Mouse (Mus musculus) bone marrow macrophage, adult 2 months (primary cell): ENCODE data around the gene Crocc. TPM values are rescaled to one million over a fixed set of nuclear protein-coding genes. Genes with fewer than 3 reads are reported as not detected.
A peak's percentile ranks its signal among the peaks of the same experiment; 100 is the strongest.

Experiments used
- H3K27ac ChIP-seq: 2 replicates; pipeline ENCODE4 v1.5.1; 2012; ENCODE audit warnings: low read depth, low read length; ENCODE audit not compliant: insufficient read depth
- H3K4me1 ChIP-seq: 2 replicates; pipeline ENCODE4 v1.6.1; 2012; ENCODE audit warnings: low read length; ENCODE audit not compliant: control insufficient read depth, insufficient read depth
- H3K4me3 ChIP-seq: 2 replicates; pipeline ENCODE4 v1.5.1; 2012; ENCODE audit warnings: mild to moderate bottlenecking, low read length, moderate library complexity; ENCODE audit not compliant: insufficient read depth
- CTCF ChIP-seq: IDR thresholded peaks from 2 replicates; pipeline ENCODE4 v1.5.1; 2012; ENCODE audit warnings: low read depth, mild to moderate bottlenecking, low read length, moderate library complexity
- POLR2A ChIP-seq: IDR thresholded peaks from 2 replicates; pipeline ENCODE4 v1.6.1; 2012; ENCODE audit warnings: mild to moderate bottlenecking, low read depth, low read length, borderline replicate concordance
- polyA plus RNA-seq: library from polyadenylated mRNA; stranded (reverse); fragments of >200 nt; gene quantifications from 2 replicates; pipeline ENCODE4 v1.2.4, GENCODE M21; 2012; ENCODE audit not compliant: missing spikeins, insufficient read depth, insufficient read length

Gene Crocc
- polyA plus RNA-seq, 1 experiment, result 8.1 TPM

- no peaks in the 10 kb centered on the region for H3K4me1 ChIP-seq
- H3K27ac ChIP-seq, result no peak overlapping the region
- TF ChIP-seq POLR2A, result no peak
- TF ChIP-seq CTCF, result no peak
- no peak overlapping the region for H3K4me3 ChIP-seq
These were observed 10.9 kb downstream of the Crocc start for GRCm38 (mm10) chr4:141049476-141049835.

DNA sequence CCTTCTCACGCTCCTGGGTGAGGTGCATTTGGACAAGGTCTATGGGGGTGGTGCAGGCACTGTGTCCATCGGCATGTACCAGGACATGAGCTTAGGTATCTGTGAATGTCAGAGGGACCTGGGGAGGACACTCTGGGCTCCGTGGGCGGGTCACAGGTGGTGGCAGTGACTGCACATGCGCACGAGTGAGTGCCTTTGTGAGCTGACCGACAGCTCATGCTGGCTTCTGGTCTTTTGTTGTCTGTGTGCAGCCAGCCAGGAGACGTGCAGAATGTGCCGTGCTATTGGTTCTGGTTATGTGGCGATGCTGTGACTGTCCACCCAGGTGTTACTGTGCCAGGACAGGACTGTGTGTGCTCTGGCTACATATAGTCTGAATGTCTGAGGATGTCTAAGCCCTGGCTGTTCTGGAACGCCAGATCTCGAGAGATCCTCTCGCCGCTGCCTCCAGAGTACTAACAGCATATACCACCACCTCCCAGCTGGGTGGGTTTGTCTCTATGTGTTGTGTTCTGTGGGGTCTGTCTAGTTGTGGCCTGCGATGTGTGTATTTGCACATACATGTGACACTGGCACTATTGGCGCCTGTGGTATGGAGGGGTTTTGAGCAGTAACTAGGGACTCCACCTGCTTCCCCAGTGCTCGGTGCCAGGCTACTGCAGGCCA lies 11.4 kb downstream of the Crocc start:
- Histone ChIP-seq H3K4me3 (no peak overlapping the region), H3K27ac (no peak overlapping the region), H3K4me1 (no peaks in the 10 kb centered on the region)
- TF ChIP-seq CTCF (no peak), POLR2A (no peak)

DNA sequence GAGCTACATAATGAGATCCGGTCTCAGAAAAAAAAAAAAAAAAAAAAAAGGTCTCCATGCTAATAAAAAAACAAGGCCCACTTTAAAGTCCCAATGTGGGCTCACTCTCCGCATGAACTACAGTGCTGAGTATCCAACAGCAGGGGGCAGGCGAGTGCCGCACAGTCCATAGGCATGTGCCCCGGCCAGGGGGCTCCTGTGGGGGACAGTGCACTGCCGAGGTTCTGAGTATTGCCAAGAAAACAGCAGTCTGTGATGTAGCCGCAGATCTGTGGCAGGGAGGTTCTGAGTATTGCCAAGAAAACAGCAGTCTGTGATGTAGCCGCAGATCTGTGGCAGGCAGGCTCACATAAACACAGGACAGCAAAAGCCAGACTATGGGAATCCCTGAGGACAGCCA lies 15.5 kb downstream of the Crocc start:
- no peak overlapping the region for H3K4me3 ChIP-seq

DNA sequence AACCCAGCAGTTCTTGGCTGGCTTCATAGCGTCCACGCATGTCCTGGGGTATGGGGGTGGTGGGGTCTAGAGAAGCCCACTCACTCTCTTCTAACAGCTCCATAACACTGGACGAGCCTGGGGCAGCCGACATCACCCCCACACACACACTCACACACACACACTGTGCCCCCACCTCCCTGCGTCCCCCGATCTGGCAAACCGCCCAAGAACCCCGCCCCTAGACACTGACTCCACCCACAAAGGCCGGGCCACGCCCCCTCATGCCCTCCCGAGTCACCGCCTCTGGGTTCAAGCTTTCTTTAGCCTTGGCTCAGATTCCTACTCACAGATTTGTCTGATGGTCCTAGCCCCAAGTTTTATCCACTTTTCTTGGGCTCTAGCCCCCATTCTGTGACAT lies 19.2 kb downstream of the Crocc start:
- H3K4me3 ChIP-seq, result no peak overlapping the region
- no peak overlapping the region for H3K27ac ChIP-seq
- TF ChIP-seq CTCF, result no peak
- TF ChIP-seq POLR2A, result no peak
- no peaks in the 10 kb centered on the region for H3K4me1 ChIP-seq

More for the DNA sequence above, 15.5 kb downstream of the Crocc start:
- TF ChIP-seq POLR2A (no peak), CTCF (peak; percentile 73)
- H3K27ac ChIP-seq, result no peak overlapping the region
- H3K4me1 ChIP-seq, result no peaks in the 10 kb centered on the region

DNA sequence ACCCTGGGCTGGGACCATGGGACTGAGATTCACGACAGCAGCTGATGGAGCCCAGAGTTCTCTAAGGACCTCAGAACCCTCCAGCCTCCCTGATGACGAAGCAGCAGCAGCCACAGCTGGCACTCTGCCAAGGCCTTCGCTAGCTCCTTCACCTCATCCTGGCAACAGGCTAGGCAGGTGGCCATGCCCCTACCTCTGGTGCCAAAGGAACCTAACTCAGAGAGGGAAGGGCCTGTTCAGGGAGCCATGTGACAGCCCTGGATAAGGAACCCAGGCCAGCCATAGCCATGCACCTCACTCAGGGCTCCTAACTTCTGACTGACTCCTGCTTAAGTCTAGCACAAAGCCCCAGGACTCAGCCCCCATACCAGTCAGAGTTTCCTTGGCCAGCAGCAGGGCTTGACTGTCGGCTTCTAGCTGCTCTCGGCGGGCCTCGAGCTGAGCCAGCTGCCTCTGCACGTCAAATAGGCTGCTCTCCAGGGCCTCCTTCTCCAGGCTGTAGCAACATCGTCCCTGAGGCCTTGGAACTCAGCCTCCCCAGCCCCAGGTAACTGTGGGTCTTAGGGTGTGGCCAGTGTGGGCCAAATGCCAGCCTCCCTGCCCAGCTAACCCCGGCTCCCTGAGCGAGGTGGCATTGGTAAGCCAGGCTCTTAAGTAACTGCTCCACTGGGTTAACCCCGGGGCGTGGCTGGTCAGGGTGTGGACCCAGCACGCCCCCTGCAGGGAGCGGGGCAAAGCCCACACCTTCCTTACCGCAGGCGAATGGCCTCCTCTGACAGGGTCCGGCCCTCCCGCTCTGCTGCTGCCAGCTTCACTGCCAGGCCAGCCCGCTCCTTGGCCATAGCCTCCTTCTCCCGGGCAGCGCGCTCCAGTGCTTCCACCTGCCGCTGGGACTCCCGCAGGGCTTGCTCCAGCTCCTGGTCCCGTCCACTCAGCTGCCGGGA lies 26.5 kb downstream of the Crocc start:
- Histone ChIP-seq H3K4me3 (no peak overlapping the region), H3K4me1 (no peaks in the 10 kb centered on the region), H3K27ac (no peak overlapping the region)
- TF ChIP-seq POLR2A (no peak), CTCF (no peak)

- no peaks in the 10 kb centered on the region for H3K4me1 ChIP-seq
- H3K27ac ChIP-seq, result no peak overlapping the region
- H3K4me3 ChIP-seq, result no peak overlapping the region
- TF ChIP-seq CTCF (peak; percentile 61), POLR2A (no peak)
These were observed 28.6 kb downstream of the Crocc start for GRCm38 (mm10) chr4:141031733-141032132.

DNA sequence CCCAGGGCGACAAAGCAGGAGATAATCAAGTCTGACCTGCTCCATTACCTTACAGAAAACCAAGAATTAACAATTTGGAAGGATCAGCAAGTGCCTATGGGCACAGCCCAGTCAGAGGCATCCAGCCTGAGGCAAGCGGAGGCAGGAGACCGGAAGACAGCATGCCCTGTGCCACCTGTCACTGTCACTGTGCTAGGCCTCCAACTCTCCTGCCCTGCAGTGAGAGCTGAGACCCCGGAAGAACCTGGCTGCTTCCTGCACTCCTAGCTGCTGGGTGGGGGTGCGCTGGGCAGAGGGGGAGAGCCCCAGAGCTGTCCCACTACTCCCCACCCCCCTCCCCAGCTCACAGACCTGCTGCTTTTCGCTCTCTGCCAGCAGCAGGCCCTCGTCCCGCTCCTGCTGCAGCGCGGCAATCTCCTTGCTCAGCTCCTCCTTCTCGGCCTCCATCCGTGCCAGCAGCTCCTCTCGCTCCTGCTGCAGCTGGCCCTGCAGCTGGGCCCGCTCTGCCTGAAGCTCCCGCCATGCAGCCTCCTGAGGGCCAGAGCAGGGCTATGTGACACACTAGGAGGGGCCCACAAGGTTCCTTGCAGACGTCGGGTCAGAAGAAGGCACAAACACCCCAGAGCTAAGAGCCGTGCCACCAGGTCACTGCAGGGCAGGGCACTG lies 29.7 kb downstream of the Crocc start:
- Histone ChIP-seq H3K4me1 (no peaks in the 10 kb centered on the region), H3K4me3 (no peak overlapping the region), H3K27ac (no peak overlapping the region)
- TF ChIP-seq CTCF (no peak), POLR2A (no peak)

DNA sequence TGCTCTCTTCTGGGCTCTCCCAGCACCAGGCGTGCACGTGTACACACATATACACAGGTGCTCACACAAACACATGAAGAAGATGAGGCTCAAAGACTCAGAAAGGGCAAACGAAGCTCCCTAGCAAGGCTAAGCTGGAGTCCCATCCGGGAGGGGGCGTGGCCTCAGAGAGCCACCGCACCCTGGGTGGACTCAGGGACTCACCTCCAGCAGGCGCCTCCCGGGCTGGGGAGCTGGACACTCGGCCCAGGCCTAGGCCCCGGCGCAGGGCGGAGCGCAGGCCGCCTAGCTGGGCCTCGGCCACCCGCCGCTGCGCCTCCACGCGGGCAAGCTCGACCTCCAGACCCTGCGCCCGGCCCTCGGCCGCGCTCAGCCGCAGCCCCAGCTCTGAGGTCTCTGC lies 35.4 kb downstream of the Crocc start:
- H3K4me1 ChIP-seq, result peaks cover 4% of the 10 kb centered on the region; the same call in 1 of the 2 replicates
- TF ChIP-seq POLR2A, result no peak
- no peak for TF ChIP-seq CTCF
- H3K4me3 ChIP-seq, result no peak overlapping the region
- no peak overlapping the region for H3K27ac ChIP-seq

DNA sequence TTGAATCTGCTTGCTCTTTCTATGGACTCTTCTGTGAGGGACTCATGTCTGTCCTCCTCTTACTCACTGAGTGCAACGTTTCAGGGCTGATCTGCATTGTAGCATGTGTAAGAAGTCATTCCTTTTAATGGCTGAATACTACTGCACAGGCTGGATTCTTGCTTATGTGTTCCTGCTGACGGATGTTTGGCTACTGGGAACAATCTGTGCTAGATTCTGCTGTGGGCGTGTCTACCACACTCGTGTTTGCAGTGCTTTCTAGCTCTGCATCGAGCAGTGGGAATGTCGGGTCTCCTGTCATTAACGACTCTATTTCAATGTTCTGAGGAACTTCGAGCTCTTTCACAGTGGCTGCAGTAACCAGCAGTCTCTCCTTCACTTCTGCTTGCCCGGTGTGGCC lies 36.3 kb downstream of the Crocc start:
- peaks cover 4% of the 10 kb centered on the region; the same call in 1 of the 2 replicates for H3K4me1 ChIP-seq
- H3K4me3 ChIP-seq, result no peak overlapping the region
- no peak for TF ChIP-seq POLR2A
- H3K27ac ChIP-seq, result no peak overlapping the region

DNA sequence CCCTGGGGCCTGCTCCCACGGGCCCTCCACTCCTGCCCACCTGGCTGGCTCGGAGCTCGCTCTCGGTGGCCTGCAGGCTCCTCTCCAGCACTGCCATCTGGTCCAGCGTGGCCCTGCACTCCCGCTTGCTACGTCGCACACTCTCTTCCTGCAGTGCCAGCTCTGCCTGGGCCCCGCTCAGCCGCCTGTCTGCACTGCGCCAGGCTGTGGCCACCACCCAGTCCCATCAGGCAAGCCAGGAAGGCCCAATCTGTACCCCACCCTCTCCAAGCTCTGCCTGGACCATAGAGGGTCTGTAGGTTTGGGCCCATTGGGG lies 38.8 kb downstream of the Crocc start:
- no peak for TF ChIP-seq POLR2A
- TF ChIP-seq CTCF, result no peak
- Histone ChIP-seq H3K4me3 (no peak overlapping the region), H3K4me1 (peaks cover 12% of the 10 kb centered on the region), H3K27ac (no peak overlapping the region)
